Mouse (Mus musculus): ENCODE results near the gene Dhx40. TPM values are rescaled to one million over a fixed set of nuclear protein-coding genes. Genes with fewer than 3 reads are reported as not detected.

Dhx40 gene
- total and polyA plus RNA-seq, 2 experiments from 2014 or later = 12.0 to 12.5 TPM

DNA sequence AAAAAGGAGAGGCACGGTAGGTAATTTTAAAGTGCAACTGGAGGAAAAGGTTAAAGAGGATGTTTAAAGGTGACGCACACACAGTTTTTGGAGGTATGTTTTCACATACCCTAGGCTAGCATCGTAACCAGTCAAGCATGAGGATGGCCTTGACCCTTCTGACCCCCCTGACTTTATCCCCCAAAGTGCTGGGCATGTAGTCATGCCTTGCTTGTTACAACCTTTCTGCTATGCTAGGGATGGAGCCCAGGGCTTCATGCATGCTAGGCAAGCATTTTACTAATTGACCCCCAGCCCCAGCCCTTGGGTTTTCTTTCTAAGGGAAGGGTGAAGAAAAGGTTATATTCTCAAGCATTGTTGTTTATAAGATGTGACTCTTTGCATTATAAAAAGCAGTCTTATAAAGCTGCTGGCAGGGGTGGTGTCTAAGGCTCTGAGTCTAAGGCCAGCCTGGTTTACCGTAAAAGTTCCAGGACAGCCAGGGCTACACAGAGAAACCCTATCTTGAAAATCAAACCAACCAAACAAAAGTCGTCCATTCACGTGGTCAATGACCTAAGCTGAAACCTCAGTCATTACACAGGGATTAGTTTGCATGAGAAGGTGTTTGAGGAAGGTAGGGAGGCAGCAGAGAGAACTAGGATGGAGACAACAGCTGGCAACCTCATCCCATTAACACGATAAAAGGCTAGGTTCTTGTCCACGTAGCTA, 27.2 kb upstream of the Dhx40 start:
- DNase-seq (ENCODE audit: low spot score) (no peak), ATAC-seq (no peak)
- no peak for TF ChIP-seq CTCF (IDR thresholded peaks at IDR 0.05; ENCODE audit: low read depth)
- H3K4me3 ChIP-seq (ENCODE audit: low read length) = no peak overlapping the region
- no peaks in the 10 kb centered on the region for H3K27me3 ChIP-seq (ENCODE audit: insufficient read depth, low read length)
- H3K27ac ChIP-seq = no peak overlapping the region
- H3K9ac ChIP-seq (replicated peaks; ENCODE audit: low read length) = no peak overlapping the region
- no peaks in the 10 kb centered on the region for H3K4me1 ChIP-seq (ENCODE audit: insufficient read depth, low read length)
- no peaks in the 10 kb centered on the region for H3K36me3 ChIP-seq (ENCODE audit: insufficient read depth, low read length)
- H3K9me3 ChIP-seq (ENCODE audit: low read length) = no peaks in the 10 kb centered on the region
- H3K4me2 ChIP-seq (ENCODE audit: low read depth, low read length) = no peak overlapping the region
- WGBS = 55% methylated on average over 8 of the region's 8 CpGs

DNA sequence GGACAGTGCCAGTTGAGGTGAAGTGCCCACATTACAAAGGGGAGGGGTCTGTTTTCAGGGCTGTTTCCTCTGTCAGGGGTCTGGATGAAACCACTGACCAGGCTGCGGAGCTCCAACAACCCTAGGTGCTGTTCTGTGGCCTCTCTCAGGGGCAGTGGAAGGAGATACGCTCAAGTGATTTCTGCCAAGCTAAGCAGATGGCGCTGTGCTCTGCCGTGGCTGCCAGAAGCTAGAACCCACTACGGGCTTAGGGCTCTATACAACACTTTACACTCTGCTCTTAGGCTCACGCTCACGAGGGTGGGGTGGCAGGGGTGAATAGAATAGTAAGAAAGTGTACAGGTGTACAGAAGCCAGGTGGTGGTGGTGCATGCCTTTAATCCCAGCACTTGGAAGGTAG, 26.5 kb upstream of the Dhx40 start:
- DNase-seq (ENCODE audit: low spot score) (no peak), ATAC-seq (no peak)
- Histone ChIP-seq H3K9me3 (ENCODE audit: low read length) (no peaks in the 10 kb centered on the region), H3K27ac (no peak overlapping the region), H3K4me3 (ENCODE audit: low read length) (no peak overlapping the region), H3K4me1 (ENCODE audit: insufficient read depth, low read length) (no peaks in the 10 kb centered on the region), H3K9ac (replicated peaks; ENCODE audit: low read length) (no peak overlapping the region), H3K36me3 (ENCODE audit: insufficient read depth, low read length) (no peaks in the 10 kb centered on the region), H3K27me3 (ENCODE audit: insufficient read depth, low read length) (no peaks in the 10 kb centered on the region), H3K4me2 (ENCODE audit: low read depth, low read length) (no peak overlapping the region)
- 59% methylated on average over 7 of the region's 7 CpGs for WGBS
- TF ChIP-seq CTCF (IDR thresholded peaks at IDR 0.05; ENCODE audit: low read depth) = no peak

DNA sequence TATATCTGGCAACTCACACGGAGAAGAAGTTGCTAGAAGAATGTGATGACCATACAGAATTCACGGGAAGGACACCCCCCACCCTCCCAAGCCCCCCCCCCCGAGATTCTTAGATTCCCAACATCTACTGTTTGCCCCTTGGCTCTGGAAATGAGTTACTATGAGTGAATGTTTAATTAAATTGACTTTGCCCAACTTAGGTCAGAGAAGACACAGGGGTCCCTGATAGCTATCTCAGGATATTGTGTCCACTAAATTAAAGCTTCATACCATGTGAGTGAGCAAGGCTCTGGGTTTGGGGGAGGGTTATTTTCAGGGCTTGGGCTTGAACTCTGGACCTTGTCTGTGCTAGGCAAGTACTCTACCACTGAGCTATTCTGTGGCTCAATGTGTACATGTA, 25.6 kb upstream of the Dhx40 start:
- 60% methylated on average over 3 of the region's 3 CpGs for WGBS
- no peak for ATAC-seq
- H3K4me3 ChIP-seq (ENCODE audit: low read length) = no peak overlapping the region

DNA sequence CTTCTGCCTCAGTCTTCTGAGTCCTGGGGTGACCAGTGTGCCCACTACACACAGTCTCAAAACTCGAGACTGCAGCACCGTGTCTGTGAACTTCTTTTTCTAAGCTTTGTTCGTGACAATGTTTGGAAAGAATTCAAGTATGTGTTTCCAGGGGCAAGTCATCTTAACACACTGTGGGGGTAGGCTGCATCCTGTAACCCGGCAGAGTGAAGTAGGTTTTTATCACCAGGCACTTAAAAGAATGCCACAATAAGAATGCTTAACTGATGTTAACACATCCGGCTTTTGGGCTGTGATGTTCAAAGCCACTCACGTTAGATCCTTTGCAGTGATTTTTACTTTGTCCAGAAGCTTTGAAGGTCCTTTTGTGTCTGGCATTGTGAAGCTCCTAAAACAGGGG, 20.9 kb upstream of the Dhx40 start:
- Histone ChIP-seq H3K36me3 (ENCODE audit: insufficient read depth, low read length) (no peaks in the 10 kb centered on the region), H3K4me2 (ENCODE audit: low read depth, low read length) (no peak overlapping the region), H3K27me3 (ENCODE audit: insufficient read depth, low read length) (no peaks in the 10 kb centered on the region), H3K27ac (no peak overlapping the region), H3K9ac (replicated peaks; ENCODE audit: low read length) (no peak overlapping the region), H3K9me3 (ENCODE audit: low read length) (no peaks in the 10 kb centered on the region), H3K4me1 (ENCODE audit: insufficient read depth, low read length) (no peaks in the 10 kb centered on the region), H3K4me3 (ENCODE audit: low read length) (no peak overlapping the region)
- DNase-seq (ENCODE audit: low spot score) = no peak
- no peak for TF ChIP-seq CTCF (IDR thresholded peaks at IDR 0.05; ENCODE audit: low read depth)
- 53% methylated on average over 6 of the region's 6 CpGs for WGBS
- no peak for ATAC-seq

More for the DNA sequence above, 25.6 kb upstream of the Dhx40 start:
- H3K36me3 ChIP-seq (ENCODE audit: insufficient read depth, low read length) = no peaks in the 10 kb centered on the region
- no peaks in the 10 kb centered on the region for H3K4me1 ChIP-seq (ENCODE audit: insufficient read depth, low read length)
- no peak overlapping the region for H3K9ac ChIP-seq (replicated peaks; ENCODE audit: low read length)
- no peaks in the 10 kb centered on the region for H3K27me3 ChIP-seq (ENCODE audit: insufficient read depth, low read length)
- DNase-seq (ENCODE audit: low spot score) = no peak
- no peak for TF ChIP-seq CTCF (IDR thresholded peaks at IDR 0.05; ENCODE audit: low read depth)
- H3K4me2 ChIP-seq (ENCODE audit: low read depth, low read length) = no peak overlapping the region
- no peak overlapping the region for H3K27ac ChIP-seq
- H3K9me3 ChIP-seq (ENCODE audit: low read length) = no peaks in the 10 kb centered on the region

DNA sequence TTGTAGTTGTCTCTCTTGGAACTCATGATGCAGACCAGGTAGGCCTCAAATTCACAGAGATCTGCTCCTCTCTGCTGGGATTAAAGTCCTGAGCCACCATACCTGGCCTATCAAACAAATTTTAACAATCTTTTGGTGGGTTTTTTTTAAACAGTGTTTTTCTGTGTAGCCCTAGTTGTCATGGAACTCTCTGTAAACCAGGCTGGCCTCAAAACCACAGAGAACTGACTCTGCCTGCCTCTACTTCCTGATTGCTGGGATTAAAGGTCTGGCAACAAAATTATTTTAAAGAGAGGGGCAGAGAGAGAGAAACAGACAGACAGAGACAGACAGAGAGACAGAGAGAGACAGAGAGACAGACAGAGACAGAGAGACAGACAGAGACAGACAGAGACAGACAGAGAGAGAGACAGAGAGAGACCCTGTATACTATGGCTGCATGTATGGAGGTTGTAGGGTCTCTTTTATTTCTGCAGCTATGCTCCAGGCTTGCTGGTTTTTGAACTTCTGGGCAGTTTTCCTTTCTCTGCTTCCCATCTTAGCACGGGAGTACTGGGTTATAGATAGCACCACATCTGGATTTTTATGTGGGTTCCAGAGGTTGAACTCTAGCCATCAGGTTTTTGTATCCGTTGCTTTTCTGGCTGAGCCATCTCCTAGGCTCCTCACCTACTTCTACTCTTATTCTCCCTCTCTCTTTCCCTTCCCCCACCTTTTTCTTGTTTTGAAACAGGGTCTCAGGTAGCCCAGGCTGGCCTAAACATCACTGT, 20.1 kb upstream of the Dhx40 start:
- H3K9ac ChIP-seq (replicated peaks; ENCODE audit: low read length) = no peak overlapping the region
- no peaks in the 10 kb centered on the region for H3K9me3 ChIP-seq (ENCODE audit: low read length)
- DNase-seq (ENCODE audit: low spot score) (no peak), ATAC-seq (no peak)
- no peak for TF ChIP-seq CTCF (IDR thresholded peaks at IDR 0.05; ENCODE audit: low read depth)
- H3K4me2 ChIP-seq (ENCODE audit: low read depth, low read length) = no peak overlapping the region
- WGBS = 84% methylated on average over 2 of the region's 2 CpGs
- no peaks in the 10 kb centered on the region for H3K4me1 ChIP-seq (ENCODE audit: insufficient read depth, low read length)
- no peak overlapping the region for H3K27ac ChIP-seq
- H3K36me3 ChIP-seq (ENCODE audit: insufficient read depth, low read length) = no peaks in the 10 kb centered on the region
- no peaks in the 10 kb centered on the region for H3K27me3 ChIP-seq (ENCODE audit: insufficient read depth, low read length)
- H3K4me3 ChIP-seq (ENCODE audit: low read length) = no peak overlapping the region

DNA sequence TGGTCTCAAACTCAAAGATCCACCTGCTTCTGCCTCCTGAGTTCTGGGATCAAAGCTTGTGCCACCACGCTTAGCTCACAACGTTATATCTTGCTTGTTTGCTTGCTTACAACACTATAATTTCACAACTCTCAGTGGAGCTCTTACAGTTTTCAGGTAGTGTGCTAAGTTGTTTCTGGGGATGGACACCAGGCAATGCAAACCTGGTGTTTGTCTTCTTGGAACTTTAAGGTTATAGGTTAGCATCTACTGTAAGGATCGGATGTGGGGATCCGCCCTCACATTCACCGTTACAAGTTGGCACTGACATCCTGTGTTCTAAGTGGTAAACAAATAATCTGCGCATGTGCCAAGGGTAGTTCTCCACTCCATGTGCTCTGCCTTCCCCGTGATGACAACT, 16.9 kb upstream of the Dhx40 start:
- no peaks in the 10 kb centered on the region for H3K36me3 ChIP-seq (ENCODE audit: insufficient read depth, low read length)
- H3K9me3 ChIP-seq (ENCODE audit: low read length) = no peaks in the 10 kb centered on the region
- H3K4me3 ChIP-seq (ENCODE audit: low read length) = no peak overlapping the region
- no peak overlapping the region for H3K27ac ChIP-seq
- H3K4me1 ChIP-seq (ENCODE audit: insufficient read depth, low read length) = no peaks in the 10 kb centered on the region
- ATAC-seq = no peak
- no peak overlapping the region for H3K9ac ChIP-seq (replicated peaks; ENCODE audit: low read length)
- 93% methylated on average over 6 of the region's 7 CpGs for WGBS
- H3K27me3 ChIP-seq (ENCODE audit: insufficient read depth, low read length) = no peaks in the 10 kb centered on the region
- H3K4me2 ChIP-seq (ENCODE audit: low read depth, low read length) = no peak overlapping the region
- no peak for TF ChIP-seq CTCF (IDR thresholded peaks at IDR 0.05; ENCODE audit: low read depth)
- DNase-seq (ENCODE audit: low spot score) = no peak

DNA sequence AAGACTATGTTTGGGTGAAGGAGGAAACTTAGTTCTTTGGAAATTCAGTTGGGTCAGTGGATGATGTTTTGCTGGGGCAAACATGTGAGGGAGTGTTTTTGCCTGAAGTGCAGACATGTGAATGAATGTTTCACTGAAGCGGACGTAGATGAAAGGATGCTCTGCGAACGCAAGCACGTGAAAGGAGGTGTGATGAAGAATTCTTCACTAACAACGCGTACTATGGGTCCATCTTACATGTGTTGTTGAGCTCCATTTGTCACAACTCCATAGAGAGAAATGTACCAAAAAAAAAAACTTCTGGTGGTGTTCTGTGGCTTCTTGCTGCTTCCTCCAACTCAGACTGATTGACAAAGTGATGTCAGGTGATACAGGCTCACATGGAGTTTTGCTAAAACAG, 15.0 kb upstream of the Dhx40 start:
- no peaks in the 10 kb centered on the region for H3K36me3 ChIP-seq (ENCODE audit: insufficient read depth, low read length)
- no peak overlapping the region for H3K27ac ChIP-seq
- no peaks in the 10 kb centered on the region for H3K4me1 ChIP-seq (ENCODE audit: insufficient read depth, low read length)
- H3K27me3 ChIP-seq (ENCODE audit: insufficient read depth, low read length) = no peaks in the 10 kb centered on the region
- 87% methylated on average over 7 of the region's 7 CpGs for WGBS
- no peak overlapping the region for H3K9ac ChIP-seq (replicated peaks; ENCODE audit: low read length)
- H3K4me2 ChIP-seq (ENCODE audit: low read depth, low read length) = no peak overlapping the region
- no peak for DNase-seq (ENCODE audit: low spot score)
- no peak for ATAC-seq
- no peak overlapping the region for H3K4me3 ChIP-seq (ENCODE audit: low read length)
- no peak for TF ChIP-seq CTCF (IDR thresholded peaks at IDR 0.05; ENCODE audit: low read depth)
- no peaks in the 10 kb centered on the region for H3K9me3 ChIP-seq (ENCODE audit: low read length)
